In the genomic region with DNA sequence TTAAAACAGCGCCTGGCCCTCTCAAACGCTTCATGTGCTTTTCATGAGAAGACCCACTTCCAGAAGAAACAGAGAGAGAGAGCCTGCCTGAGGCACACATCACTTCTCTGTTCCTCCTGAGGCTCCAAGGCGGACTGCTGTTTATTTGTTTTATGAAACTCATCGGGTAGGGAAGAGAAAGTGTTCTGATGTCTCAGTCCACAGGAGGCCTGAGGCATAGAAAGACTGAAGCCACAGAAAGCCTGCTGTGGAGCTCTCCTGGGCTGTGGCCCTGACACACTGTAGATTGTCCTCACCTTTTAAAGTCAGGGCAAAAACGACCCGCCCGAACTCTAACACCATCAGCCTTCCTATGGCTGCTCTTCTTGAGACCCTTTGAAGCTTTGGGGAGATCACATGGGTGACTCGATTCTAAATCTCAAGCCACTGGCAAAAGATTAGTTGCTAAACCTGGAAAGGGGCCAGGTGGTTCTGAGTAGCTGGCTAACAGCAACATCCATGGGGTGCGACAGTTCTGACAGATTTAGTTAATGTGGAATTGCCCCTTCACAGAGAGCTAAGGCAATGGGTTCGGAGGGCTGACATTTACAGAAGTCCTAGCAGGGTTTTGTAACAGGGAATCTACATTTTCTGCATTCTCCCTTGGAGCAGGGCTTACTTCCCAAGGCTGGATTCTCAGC, we compare ENCODE assay signal across 22 mouse cellular contexts. TPM values are rescaled to one million over a fixed set of nuclear protein-coding genes. Genes with fewer than 3 reads are reported as not detected.
A peak's percentile ranks its signal among the peaks of the same experiment; 100 is the strongest.
DNase-seq lines count a peak whose midpoint lies in the region; ATAC-seq lines count a peak whose summit lies in the region.
"Had no signal": no experiment of that assay in that cellular context is flagged by ENCODE, and none has a peak within 500 bp of the region (broad histone marks: within the 10 kb centered on the region; RNA-seq: fewer than 3 reads in every experiment).

No protein-coding gene starts in this region.

- no peaks in the 10 kb centered on the region for H3K27me3 ChIP-seq in forebrain, embryonic 14.5 days (replicated peaks; ENCODE audit: control insufficient read depth, insufficient read depth, low read length)
- no peaks in the 10 kb centered on the region for H3K27me3 ChIP-seq in forebrain, embryonic 12.5 days
- H3K27me3 ChIP-seq in lung, embryonic 15.5 days, result no peaks in the 10 kb centered on the region
- H3K27me3 ChIP-seq: embryonic facial prominence, embryonic 12.5 days; heart, embryonic 15.5 days; limb, embryonic 15.5 days; megakaryocyte, embryonic 14.5 days had no signal

- H3K9me3 ChIP-seq in forebrain, embryonic 14.5 days (replicated peaks; ENCODE audit: control insufficient read depth, low read length), result no peaks in the 10 kb centered on the region
- H3K9me3 ChIP-seq in forebrain, embryonic 12.5 days, result no peaks in the 10 kb centered on the region
- no peaks in the 10 kb centered on the region for H3K9me3 ChIP-seq in lung, embryonic 15.5 days
- H3K9me3 ChIP-seq: embryonic facial prominence, embryonic 12.5 days; heart, embryonic 15.5 days; limb, embryonic 15.5 days had no signal

- 0 out of 2 replicates have a peak, but pooled peaks cover 2% of the 10 kb centered on the region for H3K4me1 ChIP-seq in forebrain, embryonic 14.5 days (ENCODE audit: control insufficient read depth, insufficient read depth, low read length)
- H3K4me1 ChIP-seq in forebrain, embryonic 12.5 days, result peaks cover 9% of the 10 kb centered on the region; the same call in 1 of the 2 replicates
- H3K4me1 ChIP-seq in lung, embryonic 15.5 days, result peaks cover 15% of the 10 kb centered on the region; the same call in 1 of the 2 replicates
- H3K4me1 ChIP-seq: limb, embryonic 15.5 days; megakaryocyte, embryonic 14.5 days had no signal

- H3K4me3 ChIP-seq in forebrain, embryonic 14.5 days (ENCODE audit: low read depth, low read length), result no peak overlapping the region
- no peak overlapping the region for H3K4me3 ChIP-seq in forebrain, embryonic 12.5 days (replicated peaks)
- no peak overlapping the region for H3K4me3 ChIP-seq in lung, embryonic 15.5 days
- H3K4me3 ChIP-seq: embryonic facial prominence, embryonic 12.5 days; heart, embryonic 15.5 days; limb, embryonic 15.5 days; megakaryocyte, embryonic 14.5 days had no signal

- H3K9ac ChIP-seq in forebrain, embryonic 14.5 days (ENCODE audit: low read length), result no peak overlapping the region
- no peak overlapping the region for H3K9ac ChIP-seq in forebrain, embryonic 12.5 days
- H3K9ac ChIP-seq in lung, embryonic 15.5 days, result no peak overlapping the region
- H3K9ac ChIP-seq: embryonic facial prominence, embryonic 12.5 days; forebrain, postnatal 0 days; heart, embryonic 15.5 days; limb, embryonic 15.5 days had no signal

- H3K4me2 ChIP-seq in forebrain, embryonic 14.5 days (ENCODE audit: low read length), result no peak overlapping the region
- H3K4me2 ChIP-seq in forebrain, embryonic 12.5 days, result no peak overlapping the region
- H3K4me2 ChIP-seq in lung, embryonic 15.5 days, result no peak overlapping the region
- H3K4me2 ChIP-seq: embryonic facial prominence, embryonic 12.5 days; heart, embryonic 15.5 days; limb, embryonic 15.5 days had no signal

- 64% methylated on average over 10 of the region's 10 CpGs for WGBS in forebrain, embryonic 14.5 days
- 74% methylated on average over 10 of the region's 10 CpGs for WGBS in forebrain, embryonic 12.5 days
- WGBS in lung, embryonic 15.5 days, result 43% methylated on average over 10 of the region's 10 CpGs

- ATAC-seq in forebrain, embryonic 14.5 days, result no peak
- ATAC-seq in forebrain, embryonic 12.5 days (ENCODE audit: low FRiP score), result no peak
- peak; percentile 50; the same call in 1 of the 2 replicates for ATAC-seq in lung, embryonic 15.5 days (ENCODE audit: borderline replicate concordance, extremely low read depth, low FRiP score, low TSS enrichment)
- ATAC-seq: CD4-positive, CD25-positive, alpha-beta regulatory T cell, adult 4 months; forebrain, postnatal 0 days had no signal

- no peaks in the 10 kb centered on the region for H3K36me3 ChIP-seq in forebrain, embryonic 14.5 days (ENCODE audit: control insufficient read depth, insufficient read depth, low read length)
- H3K36me3 ChIP-seq in forebrain, embryonic 12.5 days (replicated peaks), result no peaks in the 10 kb centered on the region
- H3K36me3 ChIP-seq in lung, embryonic 15.5 days, result no peaks in the 10 kb centered on the region
- H3K36me3 ChIP-seq: embryonic facial prominence, embryonic 12.5 days; heart, embryonic 15.5 days; limb, embryonic 15.5 days had no signal

- H3K27ac ChIP-seq in forebrain, embryonic 14.5 days (ENCODE audit: low read depth, low read length), result no peak overlapping the region
- no peak overlapping the region for H3K27ac ChIP-seq in forebrain, embryonic 12.5 days
- no peak overlapping the region for H3K27ac ChIP-seq in lung, embryonic 15.5 days
- H3K27ac ChIP-seq: embryonic facial prominence, embryonic 12.5 days; heart, embryonic 15.5 days; limb, embryonic 15.5 days; stomach, postnatal 0 days had no signal

- DNase-seq in forebrain, embryonic 14.5 days (ENCODE audit: low spot score), result peak; percentile 12
- no peak for DNase-seq in lung, postnatal 4 days
- DNase-seq in 3134 (ENCODE audit: extremely low read depth, insufficient read length, low spot score) (peak; percentile 21), 3T3-L1 (ENCODE audit: low read depth, low spot score) (peak; percentile 34), liver (no peak)
- no peak for DNase-seq in kidney, adult 9 months
- DNase-seq: cerebellum, postnatal 25 days; forebrain, postnatal 0 days; heart, postnatal 4 days; kidney, adult 18-20 months; kidney, postnatal 10 days; layer of hippocampus, postnatal 36 days; right cerebral cortex, adult 18-20 months had no signal

RNA-seq across cellular contexts. Expression of a gene that starts 35.0 kb away (rescaled TPM):
- polyA plus RNA-seq in forebrain, embryonic 14.5 days (2014; fragmentation: Nextera tagmentation; extraction: Ambion mirVana), result 127 and 151 TPM in 2 replicates
- 224 and 225 TPM in 2 replicates for polyA plus RNA-seq in forebrain, embryonic 12.5 days (2016; fragmentation: Nextera tagmentation; extraction: Ambion mirVana)
- 164 and 176 TPM in 2 replicates for polyA plus RNA-seq in lung, embryonic 15.5 days (2015; fragmentation: Nextera tagmentation; extraction: Ambion mirVana)

RNA-seq across cellular contexts. Expression of a gene that starts 59.7 kb away (rescaled TPM):
- 0.05 TPM in 1 of 2 replicates, not detected in the other for polyA plus RNA-seq in forebrain, embryonic 14.5 days (2014; fragmentation: Nextera tagmentation; extraction: Ambion mirVana)
- not detected in 2 replicates for polyA plus RNA-seq in forebrain, embryonic 12.5 days (2016; fragmentation: Nextera tagmentation; extraction: Ambion mirVana)
- polyA plus RNA-seq in lung, embryonic 15.5 days (2015; fragmentation: Nextera tagmentation; extraction: Ambion mirVana), result not detected in 2 replicates
- polyA plus RNA-seq: CD4-positive, CD25-positive, alpha-beta regulatory T cell, adult 4 months; heart, embryonic 15.5 days; limb, embryonic 15.5 days; stomach, postnatal 0 days; urinary bladder, adult 2 months had no signal

Comparison
In these comparisons a context has a peak if more than half of its experiments do, and no peak if none do; other contexts are left out.
1. DNase-seq: peak in forebrain, embryonic 14.5 days (single experiment), 3134 (single experiment) and 3T3-L1 (single experiment); none in lung, postnatal 4 days (0 of 2), liver (single experiment) and kidney, adult 9 months (single experiment).